Mouse (Mus musculus): ENCODE measurements around the gene B3gnt9.
A peak's percentile ranks its signal among the peaks of the same experiment; 100 is the strongest.
"Not testable (repeated sequence)": the region's sequence is repeated elsewhere in the genome, so short reads cannot be mapped to it uniquely, and the experiment has no call there.

The B3gnt9 gene

GRCm38 (mm10) chr8:105254966-105255350 lies at the start of gene B3gnt9:
B3gnt9 (minus strand) TSS chr8:105255153.
- peak; percentile 77 for DNase-seq (ENCODE audit: low read depth, low spot score)

GRCm38 (mm10) chr8:105303874-105304273 lies 48.9 kb upstream of the B3gnt9 start:
- no peak for DNase-seq (ENCODE audit: low read depth, low spot score)

- DNase-seq (ENCODE audit: low read depth, low spot score) = no peak
These were observed 48.4 kb upstream of the B3gnt9 start for GRCm38 (mm10) chr8:105303396-105303795.

- no peak for DNase-seq (ENCODE audit: low read depth, low spot score)
These were observed 45.0 kb upstream of the B3gnt9 start for GRCm38 (mm10) chr8:105299962-105300361.

- no peak for DNase-seq (ENCODE audit: low read depth, low spot score)
These were observed 43.6 kb upstream of the B3gnt9 start for GRCm38 (mm10) chr8:105298351-105299252.

- DNase-seq (ENCODE audit: low read depth, low spot score) = peak; percentile 94
These were observed 42.7 kb upstream of the B3gnt9 start, which contains the start of gene E2f4 for GRCm38 (mm10) chr8:105297511-105298192. E2f4 (plus strand) TSS chr8:105297663.

- peak; percentile 52 for DNase-seq (ENCODE audit: low read depth, low spot score)
These were observed 41.1 kb upstream of the B3gnt9 start, which contains the start of gene Exoc3l for GRCm38 (mm10) chr8:105295895-105296573. Exoc3l (minus strand) TSS chr8:105296101.

- no peak for DNase-seq (ENCODE audit: low read depth, low spot score)
These were observed 40.3 kb upstream of the B3gnt9 start for GRCm38 (mm10) chr8:105295256-105295655.

- DNase-seq (ENCODE audit: low read depth, low spot score) = no peak
These were observed 39.8 kb upstream of the B3gnt9 start for GRCm38 (mm10) chr8:105294776-105295175.

GRCm38 (mm10) chr8:105293405-105293804 lies 38.5 kb upstream of the B3gnt9 start:
- no peak for DNase-seq (ENCODE audit: low read depth, low spot score)

- no peak for DNase-seq (ENCODE audit: low read depth, low spot score)
These were observed 37.5 kb upstream of the B3gnt9 start for GRCm38 (mm10) chr8:105292471-105292870.

GRCm38 (mm10) chr8:105291802-105292201 lies 36.8 kb upstream of the B3gnt9 start:
- not testable (repeated sequence) for DNase-seq (ENCODE audit: low read depth, low spot score)

GRCm38 (mm10) chr8:105291364-105291763 lies 36.4 kb upstream of the B3gnt9 start:
- not testable (repeated sequence) for DNase-seq (ENCODE audit: low read depth, low spot score)

- DNase-seq (ENCODE audit: low read depth, low spot score) = peak; percentile 93
These were observed 35.8 kb upstream of the B3gnt9 start for GRCm38 (mm10) chr8:105290554-105291314.

- peak; percentile 88 for DNase-seq (ENCODE audit: low read depth, low spot score)
These were observed 35.0 kb upstream of the B3gnt9 start, which contains the start of gene 4931428F04Rik for GRCm38 (mm10) chr8:105289805-105290460. 4931428F04Rik (minus strand) TSS chr8:105289864.

GRCm38 (mm10) chr8:105288958-105289732 lies 34.2 kb upstream of the B3gnt9 start:
- peak; percentile 99 for DNase-seq (ENCODE audit: low read depth, low spot score)

- DNase-seq (ENCODE audit: low read depth, low spot score) = no peak
These were observed 33.3 kb upstream of the B3gnt9 start for GRCm38 (mm10) chr8:105288231-105288630.

GRCm38 (mm10) chr8:105286907-105287306 lies 32.0 kb upstream of the B3gnt9 start:
- DNase-seq (ENCODE audit: low read depth, low spot score) = no peak

GRCm38 (mm10) chr8:105285514-105285913 lies 30.6 kb upstream of the B3gnt9 start:
- no peak for DNase-seq (ENCODE audit: low read depth, low spot score)

GRCm38 (mm10) chr8:105283074-105283473 lies 28.1 kb upstream of the B3gnt9 start:
- peak; percentile 91 for DNase-seq (ENCODE audit: low read depth, low spot score)

Data from ES-CJ7 (cell line).